Mouse (Mus musculus): ENCODE measurements at regions not wholly inside any gene's neighbourhood (a gene's known extent, or its start where the extent isn't known, plus 50 kb on each side); places are given as distances from the start of the nearest gene placed in this dataset.

GRCm38 (mm10) chr10:117517800-117518770 is 111.2 kb upstream of the Cpm start:
- no peak for TF ChIP-seq CTCF (IDR thresholded peaks at IDR 0.05; ENCODE audit: low read depth)

GRCm38 (mm10) chr10:117517071-117517714 is 112.1 kb upstream of the Cpm start:
- H3K9ac ChIP-seq, result no peak overlapping the region
- 37% methylated on average over 11 of the region's 11 CpGs for WGBS
- H3K36me3 ChIP-seq (ENCODE audit: insufficient read depth), result no peaks in the 10 kb centered on the region
- TF ChIP-seq CTCF (IDR thresholded peaks at IDR 0.05; ENCODE audit: low read depth), result no peak
- H3K9me3 ChIP-seq (ENCODE audit: low read depth, low read length), result no peaks in the 10 kb centered on the region
- H3K27me3 ChIP-seq (ENCODE audit: insufficient read depth, low read length), result no peaks in the 10 kb centered on the region
- peak; percentile 55; the same call in 1 of the 2 replicates for ATAC-seq (ENCODE audit: insufficient read depth)
- H3K4me1 ChIP-seq (ENCODE audit: insufficient read depth), result no peaks in the 10 kb centered on the region
- H3K4me3 ChIP-seq (ENCODE audit: low read depth, low read length), result no peak overlapping the region
- no peak overlapping the region for H3K4me2 ChIP-seq
- peak overlapping the region; percentile 40; the same call in 1 of the 2 replicates for H3K27ac ChIP-seq (ENCODE audit: low read depth)
- DNase-seq, result peak; percentile 35

More at GRCm38 (mm10) chr10:117517800-117518770, 111.2 kb upstream of the Cpm start:
- Histone ChIP-seq H3K36me3 (ENCODE audit: insufficient read depth) (no peaks in the 10 kb centered on the region), H3K9ac (no peak overlapping the region), H3K9me3 (ENCODE audit: low read depth, low read length) (no peaks in the 10 kb centered on the region), H3K4me1 (ENCODE audit: insufficient read depth) (no peaks in the 10 kb centered on the region), H3K4me2 (no peak overlapping the region), H3K4me3 (ENCODE audit: low read depth, low read length) (no peak overlapping the region), H3K27me3 (ENCODE audit: insufficient read depth, low read length) (no peaks in the 10 kb centered on the region), H3K27ac (ENCODE audit: low read depth) (peak overlapping the region; percentile 40; the same call in 1 of the 2 replicates)
- DNase-seq (peak; percentile 83), ATAC-seq (ENCODE audit: insufficient read depth) (peak; percentile 52)
- 27% methylated on average over 14 of the region's 14 CpGs for WGBS

GRCm38 (mm10) chr10:117516510-117516909 is 112.8 kb upstream of the Cpm start:
- H3K9me3 ChIP-seq (ENCODE audit: low read depth, low read length), result no peaks in the 10 kb centered on the region
- WGBS, result 79% methylated on average over 8 of the region's 8 CpGs
- H3K4me3 ChIP-seq (ENCODE audit: low read depth, low read length), result no peak overlapping the region
- no peak for DNase-seq
- no peak for TF ChIP-seq CTCF (IDR thresholded peaks at IDR 0.05; ENCODE audit: low read depth)
- no peak overlapping the region for H3K4me2 ChIP-seq
- H3K36me3 ChIP-seq (ENCODE audit: insufficient read depth), result no peaks in the 10 kb centered on the region
- no peak overlapping the region for H3K9ac ChIP-seq
- H3K27me3 ChIP-seq (ENCODE audit: insufficient read depth, low read length), result no peaks in the 10 kb centered on the region
- no peak for ATAC-seq (ENCODE audit: insufficient read depth)
- H3K4me1 ChIP-seq (ENCODE audit: insufficient read depth), result no peaks in the 10 kb centered on the region
- no peak overlapping the region for H3K27ac ChIP-seq (ENCODE audit: low read depth)

- H3K9me3 ChIP-seq (ENCODE audit: low read depth, low read length), result no peaks in the 10 kb centered on the region
- no peaks in the 10 kb centered on the region for H3K4me1 ChIP-seq (ENCODE audit: insufficient read depth)
- H3K27ac ChIP-seq (ENCODE audit: low read depth), result no peak overlapping the region
- 65% methylated on average over 10 of the region's 10 CpGs for WGBS
- no peaks in the 10 kb centered on the region for H3K27me3 ChIP-seq (ENCODE audit: insufficient read depth, low read length)
- peak; percentile 77 for TF ChIP-seq CTCF (IDR thresholded peaks at IDR 0.05; ENCODE audit: low read depth)
- peak; percentile 81 for DNase-seq
- ATAC-seq (ENCODE audit: insufficient read depth), result peak; percentile 61
- no peaks in the 10 kb centered on the region for H3K36me3 ChIP-seq (ENCODE audit: insufficient read depth)
- no peak overlapping the region for H3K4me3 ChIP-seq (ENCODE audit: low read depth, low read length)
- H3K4me2 ChIP-seq, result no peak overlapping the region
- H3K9ac ChIP-seq, result no peak overlapping the region
Observed at GRCm38 (mm10) chr10:117515777-117516501, 113.4 kb upstream of the Cpm start.

- Histone ChIP-seq H3K27ac (ENCODE audit: low read depth) (no peak overlapping the region), H3K27me3 (ENCODE audit: insufficient read depth, low read length) (no peaks in the 10 kb centered on the region), H3K9me3 (ENCODE audit: low read depth, low read length) (no peaks in the 10 kb centered on the region), H3K4me1 (ENCODE audit: insufficient read depth) (no peaks in the 10 kb centered on the region), H3K4me3 (ENCODE audit: low read depth, low read length) (no peak overlapping the region), H3K4me2 (no peak overlapping the region), H3K9ac (no peak overlapping the region), H3K36me3 (ENCODE audit: insufficient read depth) (no peaks in the 10 kb centered on the region)
- no peak for DNase-seq
- WGBS, result 79% methylated on average over 8 of the region's 8 CpGs
- no peak for TF ChIP-seq CTCF (IDR thresholded peaks at IDR 0.05; ENCODE audit: low read depth)
- no peak for ATAC-seq (ENCODE audit: insufficient read depth)
Observed at GRCm38 (mm10) chr10:117515039-117515438, 114.3 kb upstream of the Cpm start.

- Histone ChIP-seq H3K27ac (ENCODE audit: low read depth) (no peak overlapping the region), H3K36me3 (ENCODE audit: insufficient read depth) (no peaks in the 10 kb centered on the region), H3K4me1 (ENCODE audit: insufficient read depth) (no peaks in the 10 kb centered on the region), H3K4me2 (no peak overlapping the region), H3K4me3 (ENCODE audit: low read depth, low read length) (no peak overlapping the region), H3K9ac (no peak overlapping the region), H3K27me3 (ENCODE audit: insufficient read depth, low read length) (no peaks in the 10 kb centered on the region), H3K9me3 (ENCODE audit: low read depth, low read length) (no peaks in the 10 kb centered on the region)
- ATAC-seq (ENCODE audit: insufficient read depth) (no peak), DNase-seq (no peak)
- no peak for TF ChIP-seq CTCF (IDR thresholded peaks at IDR 0.05; ENCODE audit: low read depth)
- 92% methylated on average over 7 of the region's 7 CpGs for WGBS
Observed at GRCm38 (mm10) chr10:117513925-117514546, 115.3 kb upstream of the Cpm start.

Measured in lung, embryonic 14.5 days (tissue).